Mouse (Mus musculus): ENCODE measurements at regions not wholly inside any gene's neighbourhood (a gene's known extent, or its start where the extent isn't known, plus 50 kb on each side); places are given as distances from the start of the nearest gene placed in this dataset.
A peak's percentile ranks its signal among the peaks of the same experiment; 100 is the strongest.

DNA sequence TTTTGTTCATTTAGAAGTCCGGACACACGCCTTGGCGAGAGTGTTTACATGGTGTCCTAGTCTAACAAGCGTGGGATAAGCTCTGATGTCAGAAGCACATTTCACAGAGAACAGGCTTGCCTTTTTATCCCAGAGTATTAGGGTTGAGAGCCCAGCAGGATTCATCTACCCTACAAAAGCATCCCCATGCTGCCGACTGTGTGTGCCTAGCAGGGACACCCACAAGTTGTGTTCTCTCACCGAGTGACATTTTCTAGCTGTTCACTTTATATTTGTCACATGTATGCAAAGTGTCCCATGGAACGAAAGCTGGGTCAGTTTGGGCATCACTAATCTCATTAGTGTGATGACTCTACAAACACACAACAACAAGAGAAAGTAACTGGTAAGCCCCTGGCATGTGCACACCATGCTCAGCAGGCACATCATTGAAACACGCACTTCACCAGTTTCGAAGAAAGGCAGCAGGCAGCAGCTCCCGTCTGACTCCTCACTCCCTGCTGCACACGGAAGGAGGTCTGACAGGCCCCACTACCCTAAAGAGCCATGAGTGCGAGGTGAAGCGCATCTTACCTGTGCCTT lies 539.8 kb upstream of the Adgrl2 start:
- Histone ChIP-seq H3K36me3 (ENCODE audit: insufficient read depth, low read length) (no peaks in the 10 kb centered on the region), H3K27ac (no peak overlapping the region), H3K9ac (ENCODE audit: low read depth, low read length) (no peak overlapping the region), H3K9me3 (replicated peaks; ENCODE audit: low read length) (no peaks in the 10 kb centered on the region), H3K4me1 (replicated peaks; ENCODE audit: insufficient read depth, low read length) (no peaks in the 10 kb centered on the region), H3K4me2 (ENCODE audit: low read length) (no peak overlapping the region), H3K4me3 (replicated peaks; ENCODE audit: low read depth, low read length) (no peak overlapping the region), H3K27me3 (ENCODE audit: insufficient read depth, low read length) (no peaks in the 10 kb centered on the region)
- TF ChIP-seq CTCF (IDR thresholded peaks at IDR 0.05; ENCODE audit: low read depth): no peak
- no peak for ATAC-seq (replicated peaks; ENCODE audit: low FRiP score, low read depth)
- 93% methylated on average over 13 of the region's 13 CpGs for WGBS
- DNase-seq (ENCODE audit: low spot score): no peak

DNA sequence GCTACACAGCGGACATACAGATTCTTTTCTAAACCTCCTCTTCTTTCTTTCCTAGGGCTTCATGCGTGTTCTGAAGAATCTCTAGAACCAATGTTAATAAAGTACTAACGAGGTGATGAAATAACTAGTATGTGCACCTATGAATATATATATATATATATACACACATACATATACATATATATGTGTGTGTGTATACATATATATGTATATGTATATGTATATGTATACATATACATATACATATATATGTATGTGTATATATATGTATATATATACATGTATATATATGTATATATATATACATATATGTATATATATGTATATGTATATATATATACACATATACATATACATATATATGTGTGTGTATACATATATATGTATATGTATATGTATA lies 536.2 kb upstream of the Adgrl2 start:
- H3K4me3 ChIP-seq (replicated peaks; ENCODE audit: low read depth, low read length): no peak overlapping the region

GRCm38 (mm10) chr3:149519575-149519929 lies 529.2 kb upstream of the Adgrl2 start:
- Histone ChIP-seq H3K27ac (no peak overlapping the region), H3K36me3 (ENCODE audit: insufficient read depth, low read length) (no peaks in the 10 kb centered on the region), H3K4me2 (ENCODE audit: low read length) (peak overlapping the region; percentile 70), H3K4me1 (replicated peaks; ENCODE audit: insufficient read depth, low read length) (peaks cover 4% of the 10 kb centered on the region; the same call in 1 of the 2 replicates), H3K9ac (ENCODE audit: low read depth, low read length) (no peak overlapping the region), H3K9me3 (replicated peaks; ENCODE audit: low read length) (no peaks in the 10 kb centered on the region), H3K27me3 (ENCODE audit: insufficient read depth, low read length) (no peaks in the 10 kb centered on the region), H3K4me3 (replicated peaks; ENCODE audit: low read depth, low read length) (peak overlapping the region; percentile 39)
- peak; percentile 3 for DNase-seq (ENCODE audit: low spot score)
- TF ChIP-seq CTCF (IDR thresholded peaks at IDR 0.05; ENCODE audit: low read depth): no peak
- 8% methylated on average over 15 of the region's 15 CpGs for WGBS
- ATAC-seq (replicated peaks; ENCODE audit: low FRiP score, low read depth): no peak

More for the DNA sequence above, 536.2 kb upstream of the Adgrl2 start:
- ATAC-seq (replicated peaks; ENCODE audit: low FRiP score, low read depth) (no peak), DNase-seq (ENCODE audit: low spot score) (no peak)
- Histone ChIP-seq H3K4me2 (ENCODE audit: low read length) (no peak overlapping the region), H3K9ac (ENCODE audit: low read depth, low read length) (no peak overlapping the region), H3K27ac (no peak overlapping the region), H3K9me3 (replicated peaks; ENCODE audit: low read length) (no peaks in the 10 kb centered on the region), H3K36me3 (ENCODE audit: insufficient read depth, low read length) (no peaks in the 10 kb centered on the region), H3K4me1 (replicated peaks; ENCODE audit: insufficient read depth, low read length) (no peaks in the 10 kb centered on the region), H3K27me3 (ENCODE audit: insufficient read depth, low read length) (no peaks in the 10 kb centered on the region)
- TF ChIP-seq CTCF (IDR thresholded peaks at IDR 0.05; ENCODE audit: low read depth): no peak
- WGBS: 98% methylated on average over 3 of the region's 3 CpGs

GRCm38 (mm10) chr3:149518928-149519574 lies 528.7 kb upstream of the Adgrl2 start:
- no peaks in the 10 kb centered on the region for H3K36me3 ChIP-seq (ENCODE audit: insufficient read depth, low read length)
- H3K9me3 ChIP-seq (replicated peaks; ENCODE audit: low read length): no peaks in the 10 kb centered on the region
- no peak overlapping the region for H3K9ac ChIP-seq (ENCODE audit: low read depth, low read length)
- WGBS: 4% methylated on average over 27 of the region's 27 CpGs
- no peaks in the 10 kb centered on the region for H3K27me3 ChIP-seq (ENCODE audit: insufficient read depth, low read length)
- peak overlapping the region; percentile 39 for H3K4me3 ChIP-seq (replicated peaks; ENCODE audit: low read depth, low read length)
- H3K27ac ChIP-seq: no peak overlapping the region
- H3K4me1 ChIP-seq (replicated peaks; ENCODE audit: insufficient read depth, low read length): peaks cover 4% of the 10 kb centered on the region; the same call in 1 of the 2 replicates
- peak overlapping the region; percentile 70 for H3K4me2 ChIP-seq (ENCODE audit: low read length)
- TF ChIP-seq CTCF (IDR thresholded peaks at IDR 0.05; ENCODE audit: low read depth): no peak
- ATAC-seq (replicated peaks; ENCODE audit: low FRiP score, low read depth) (no peak), DNase-seq (ENCODE audit: low spot score) (peak; percentile 19)

DNA sequence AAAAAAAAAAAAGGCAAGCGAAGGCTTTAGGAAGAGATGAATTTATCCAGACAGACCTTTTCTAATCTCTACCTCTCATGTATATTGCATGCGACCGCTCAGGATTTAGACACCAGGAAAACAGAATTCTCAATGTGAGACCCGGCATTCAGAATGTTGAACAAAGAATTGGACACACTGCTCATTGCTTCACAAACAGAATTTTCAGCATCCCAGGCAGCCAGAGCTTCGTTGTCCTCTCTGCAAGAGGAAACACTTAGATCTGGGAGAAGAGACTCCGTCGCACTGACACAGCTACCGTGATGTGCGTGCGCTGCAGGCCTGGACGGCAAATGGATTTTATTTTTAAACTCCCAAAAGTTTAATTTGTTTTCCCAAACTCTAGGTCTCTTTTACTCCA lies 527.2 kb upstream of the Adgrl2 start:
- Histone ChIP-seq H3K27me3 (ENCODE audit: insufficient read depth, low read length) (no peaks in the 10 kb centered on the region), H3K4me2 (ENCODE audit: low read length) (no peak overlapping the region), H3K4me3 (replicated peaks; ENCODE audit: low read depth, low read length) (no peak overlapping the region), H3K4me1 (replicated peaks; ENCODE audit: insufficient read depth, low read length) (peaks cover 4% of the 10 kb centered on the region; the same call in 1 of the 2 replicates), H3K27ac (no peak overlapping the region), H3K9me3 (replicated peaks; ENCODE audit: low read length) (no peaks in the 10 kb centered on the region), H3K9ac (ENCODE audit: low read depth, low read length) (no peak overlapping the region), H3K36me3 (ENCODE audit: insufficient read depth, low read length) (no peaks in the 10 kb centered on the region)
- WGBS: 91% methylated on average over 11 of the region's 11 CpGs
- DNase-seq (ENCODE audit: low spot score): no peak
- no peak for ATAC-seq (replicated peaks; ENCODE audit: low FRiP score, low read depth)
- TF ChIP-seq CTCF (IDR thresholded peaks at IDR 0.05; ENCODE audit: low read depth): no peak

- Histone ChIP-seq H3K4me2 (ENCODE audit: low read length) (no peak overlapping the region), H3K9ac (ENCODE audit: low read depth, low read length) (no peak overlapping the region), H3K9me3 (replicated peaks; ENCODE audit: low read length) (no peaks in the 10 kb centered on the region), H3K27me3 (ENCODE audit: insufficient read depth, low read length) (no peaks in the 10 kb centered on the region), H3K36me3 (ENCODE audit: insufficient read depth, low read length) (no peaks in the 10 kb centered on the region), H3K4me1 (replicated peaks; ENCODE audit: insufficient read depth, low read length) (no peaks in the 10 kb centered on the region), H3K4me3 (replicated peaks; ENCODE audit: low read depth, low read length) (no peak overlapping the region), H3K27ac (no peak overlapping the region)
- ATAC-seq (replicated peaks; ENCODE audit: low FRiP score, low read depth) (no peak), DNase-seq (ENCODE audit: low spot score) (no peak)
- WGBS: 91% methylated on average over 6 of the region's 6 CpGs
- no peak for TF ChIP-seq CTCF (IDR thresholded peaks at IDR 0.05; ENCODE audit: low read depth)
These were observed 518.8 kb upstream of the Adgrl2 start for GRCm38 (mm10) chr3:149509178-149509577.

All from kidney, postnatal 0 days (tissue).